Mouse (Mus musculus) liver, embryonic 16.5 days (tissue): Measurements from ENCODE around the gene Tcte1. TPM values are rescaled to one million over a fixed set of nuclear protein-coding genes. Genes with fewer than 3 reads are reported as not detected.

Experiments
- ATAC-seq: fragments of 200-750 bp; cut with Nextera tagmentation; 2 replicates; pipeline ENCODE4 v1.8.0; 2017; ENCODE audit warnings: low read depth, mild to moderate bottlenecking, moderate number of reproducible peaks, moderate library complexity
- H3K27ac ChIP-seq: fragments of 300-500 bp; sonication (generic); 2 replicates; pipeline ENCODE4 v1.5.1; 2014; ENCODE audit warnings: mild to moderate bottlenecking, low read length
- H3K27me3 ChIP-seq: fragments of 300-500 bp; sonication (generic); 2 replicates; pipeline ENCODE4 v1.6.1; 2014; ENCODE audit warnings: low read depth, low read length, mixed read lengths; ENCODE audit not compliant: control insufficient read depth, insufficient read depth
- H3K36me3 ChIP-seq: fragments of 300-500 bp; sonication (generic); 2 replicates; pipeline ENCODE4 v1.6.1; 2014; ENCODE audit warnings: mild to moderate bottlenecking; ENCODE audit not compliant: control insufficient read depth, insufficient read depth
- H3K4me1 ChIP-seq: fragments of 300-500 bp; sonication (generic); 2 replicates; pipeline ENCODE4 v1.6.1; 2014; ENCODE audit warnings: low read depth, low read length, mixed read lengths; ENCODE audit not compliant: control insufficient read depth
- H3K4me2 ChIP-seq: fragments of 300-500 bp; sonication (generic); 2 replicates; pipeline ENCODE4 v1.6.1; 2014; ENCODE audit warnings: low read depth, low read length, mixed read lengths
- H3K4me3 ChIP-seq: fragments of 300-500 bp; sonication (generic); 2 replicates; pipeline ENCODE4 v1.5.1; 2014; ENCODE audit warnings: low read depth, mild to moderate bottlenecking, low read length
- H3K9ac ChIP-seq: fragments of 300-500 bp; sonication (generic); 2 replicates; pipeline ENCODE4 v1.6.1; 2014; ENCODE audit warnings: low read depth, low read length
- H3K9me3 ChIP-seq: fragments of 300-500 bp; sonication (generic); replicated peaks from 2 replicates; pipeline ENCODE4 v1.6.1; 2016; ENCODE audit warnings: low read length; ENCODE audit not compliant: control insufficient read depth
- WGBS: fragments of 180-500 bp; shearing (Covaris S2); extraction: QIAGEN DNeasy Blood & Tissue Kit; methylation state at CpG from one replicate; pipeline ENCODE4 v1.1.7; 2014; ENCODE audit not compliant: insufficient replicate concordance; 5-methylcytosine and 5-hydroxymethylcytosine counted together
- polyA plus RNA-seq: library from polyadenylated mRNA; unstranded; fragments of >200 nt; fragmentation: Nextera tagmentation; extraction: Ambion mirVana; gene quantifications from 2 replicates; pipeline ENCODE4 v1.2.1, GENCODE M21; 2015

The Tcte1 gene
- polyA plus RNA-seq, 1 experiment from 2014 or later, result not detected

DNA sequence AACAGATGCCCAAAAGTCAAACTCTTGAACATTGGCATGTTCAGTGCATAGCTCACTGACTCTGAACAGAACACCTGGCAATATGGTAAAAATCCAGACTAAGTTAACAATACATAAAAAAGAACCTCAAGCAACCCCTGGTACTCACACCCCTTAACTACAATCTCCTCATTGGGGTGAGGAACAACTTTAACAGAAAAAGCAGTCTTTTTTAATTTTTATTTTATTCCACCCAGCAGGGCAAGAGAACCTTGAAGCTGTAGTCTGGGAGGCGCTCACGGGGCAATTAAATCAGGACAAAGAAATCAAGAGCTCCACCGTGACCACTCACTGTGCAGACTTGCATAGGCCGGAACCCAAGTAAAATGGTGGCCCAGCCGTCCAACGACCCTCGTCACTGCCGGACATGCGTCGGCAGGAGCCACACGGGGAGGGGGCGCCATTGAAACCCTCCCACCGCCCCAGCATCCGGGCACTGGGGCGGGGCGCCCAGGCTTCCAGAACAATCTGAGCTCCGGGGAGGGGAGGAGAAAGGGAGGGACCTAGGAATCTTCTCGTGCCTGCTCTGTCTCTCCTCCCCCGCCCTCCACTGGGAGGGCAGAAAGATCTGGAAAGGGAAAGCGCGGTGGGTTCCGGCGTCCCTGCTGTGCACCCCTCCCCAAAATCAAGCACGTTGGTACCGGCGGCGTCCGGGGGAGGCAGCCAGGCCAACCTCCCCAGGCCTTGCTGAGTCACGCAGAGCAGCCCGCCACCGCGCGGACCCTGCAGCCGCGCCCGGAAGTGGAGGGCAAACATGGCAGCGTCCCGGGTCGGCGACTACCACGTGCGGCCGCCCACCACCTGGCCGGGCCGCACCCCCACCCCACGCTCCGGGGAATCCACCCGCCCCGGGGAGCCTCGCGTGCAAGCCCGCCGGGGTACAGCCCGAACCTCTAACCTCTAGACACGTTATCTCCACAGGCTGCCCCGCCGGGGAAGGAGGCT is 49.2 kb downstream of the Tcte1 start:
- H3K4me3 ChIP-seq, result peak overlapping the region; percentile 93
- peak overlapping the region; percentile 96 for H3K9ac ChIP-seq
- H3K27ac ChIP-seq, result peak overlapping the region; percentile 94
- peaks cover 40% of the 10 kb centered on the region for H3K36me3 ChIP-seq
- under 1% methylated on average over 54 of the region's 57 CpGs for WGBS
- H3K27me3 ChIP-seq, result no peaks in the 10 kb centered on the region
- H3K4me2 ChIP-seq, result peak overlapping the region; percentile 97
- H3K9me3 ChIP-seq, result no peaks in the 10 kb centered on the region
- peaks cover 24% of the 10 kb centered on the region for H3K4me1 ChIP-seq
- ATAC-seq, result peak; percentile 47

- no peaks in the 10 kb centered on the region for H3K9me3 ChIP-seq
- peak within 1 kb of the TSS; percentile 97 for H3K4me2 ChIP-seq
- peak within 1 kb of the TSS; percentile 96 for H3K9ac ChIP-seq
- H3K4me1 ChIP-seq, result peaks cover 24% of the 10 kb centered on the region
- no peaks in the 10 kb centered on the region for H3K27me3 ChIP-seq
- 0% methylated on average over 41 of the region's 41 CpGs for WGBS
- H3K4me3 ChIP-seq, result peak within 1 kb of the TSS; percentile 93
- H3K27ac ChIP-seq, result peak within 1 kb of the TSS; percentile 94
- ATAC-seq, result peak; percentile 80
- H3K36me3 ChIP-seq, result peaks cover 35% of the 10 kb centered on the region
These were observed 50.0 kb downstream of the Tcte1 start, which contains the start of gene Hsp90ab1 for GRCm38 (mm10) chr17:45573087-45573779. TSS of gene Hsp90ab1 (minus strand) at chr17:45573271.

- peak overlapping the region; percentile 94 for H3K27ac ChIP-seq
- peak; percentile 69 for ATAC-seq
- peak overlapping the region; percentile 96 for H3K9ac ChIP-seq
- 1% methylated on average over 18 of the region's 18 CpGs for WGBS
- H3K4me3 ChIP-seq, result peak overlapping the region; percentile 93
- peaks cover 26% of the 10 kb centered on the region for H3K4me1 ChIP-seq
- no peaks in the 10 kb centered on the region for H3K27me3 ChIP-seq
- H3K9me3 ChIP-seq, result no peaks in the 10 kb centered on the region
- H3K4me2 ChIP-seq, result peak overlapping the region; percentile 97
- peaks cover 30% of the 10 kb centered on the region for H3K36me3 ChIP-seq
These were observed 50.5 kb downstream of the Tcte1 start for GRCm38 (mm10) chr17:45573780-45574123.

GRCm38 (mm10) chr17:45574129-45574761 is 51.0 kb downstream of the Tcte1 start:
- Histone ChIP-seq H3K4me1 (peaks cover 26% of the 10 kb centered on the region), H3K9ac (peak overlapping the region; percentile 96), H3K4me2 (peak overlapping the region; percentile 97), H3K9me3 (no peaks in the 10 kb centered on the region), H3K4me3 (peak overlapping the region; percentile 93), H3K36me3 (peaks cover 25% of the 10 kb centered on the region), H3K27ac (peak overlapping the region; percentile 94), H3K27me3 (no peaks in the 10 kb centered on the region)
- WGBS, result 1% methylated on average over 17 of the region's 17 CpGs
- peak; percentile 67 for ATAC-seq

DNA sequence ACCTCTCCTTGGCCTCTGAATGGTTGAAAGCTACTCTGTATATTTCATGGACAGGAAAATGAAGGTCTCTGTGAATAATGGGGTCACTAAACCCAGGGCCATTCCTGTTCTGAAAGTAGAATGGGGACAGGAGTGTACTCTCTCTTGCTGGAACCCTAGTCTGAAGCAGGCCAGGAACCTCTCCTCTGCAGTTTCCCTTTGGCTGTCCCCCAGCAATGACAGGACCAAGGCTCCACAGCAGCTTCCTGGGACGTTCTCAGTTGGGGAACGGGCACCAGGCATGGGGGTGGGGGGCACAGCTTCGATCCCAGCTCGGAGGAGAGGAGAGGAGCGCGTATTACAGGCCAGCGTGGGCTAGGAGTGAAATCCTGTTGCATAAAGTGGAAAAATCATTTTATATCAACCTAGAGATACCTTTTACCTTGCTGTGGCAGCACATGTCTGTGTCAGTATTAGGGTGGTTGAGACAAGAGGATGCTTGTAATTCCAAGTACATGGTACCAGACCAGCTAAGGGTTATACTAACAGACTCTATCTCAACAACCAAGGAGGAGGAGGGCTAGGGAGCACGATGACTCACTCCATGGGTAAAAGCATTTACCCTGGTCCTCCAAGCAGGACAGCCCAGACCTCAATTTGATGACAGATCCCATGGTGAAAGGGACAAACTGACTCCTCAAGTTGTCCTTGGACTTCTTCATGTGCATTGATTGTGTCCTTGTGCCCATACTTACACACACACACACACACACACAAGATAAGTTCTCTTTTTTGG is 52.1 kb downstream of the Tcte1 start:
- Histone ChIP-seq H3K36me3 (peaks cover 14% of the 10 kb centered on the region), H3K4me3 (no peak overlapping the region), H3K27me3 (no peaks in the 10 kb centered on the region), H3K27ac (peak overlapping the region; percentile 94), H3K9ac (no peak overlapping the region), H3K4me1 (peaks cover 23% of the 10 kb centered on the region), H3K4me2 (no peak overlapping the region), H3K9me3 (no peaks in the 10 kb centered on the region)
- ATAC-seq, result no peak
- WGBS, result 87% methylated on average over 8 of the region's 8 CpGs

DNA sequence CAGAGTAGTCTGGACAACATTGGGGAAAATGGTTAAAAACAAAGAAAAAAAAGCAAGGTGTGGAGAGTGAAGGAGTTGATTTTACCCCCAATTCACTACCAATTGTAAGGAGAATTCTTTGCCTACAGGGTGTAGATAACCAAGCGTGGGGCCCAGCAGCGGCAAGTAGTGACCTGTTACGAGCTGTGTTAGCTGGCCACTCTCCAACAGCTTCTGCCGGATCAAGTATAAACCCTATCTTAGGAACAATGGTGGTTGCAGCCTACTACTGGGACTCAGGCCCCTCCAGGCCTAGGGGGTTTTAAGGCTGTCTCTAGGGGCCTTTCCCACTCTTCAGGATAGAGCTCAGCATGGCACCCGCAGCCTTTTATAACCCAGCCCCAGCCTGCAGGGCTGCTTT is 55.0 kb downstream of the Tcte1 start:
- no peak overlapping the region for H3K27ac ChIP-seq

GRCm38 (mm10) chr17:45578843-45579242 is 55.6 kb downstream of the Tcte1 start:
- no peaks in the 10 kb centered on the region for H3K27me3 ChIP-seq
- WGBS, result 56% methylated on average over 7 of the region's 7 CpGs
- no peak overlapping the region for H3K4me2 ChIP-seq
- H3K36me3 ChIP-seq, result no peaks in the 10 kb centered on the region
- no peak overlapping the region for H3K9ac ChIP-seq
- no peak for ATAC-seq
- peaks cover 45% of the 10 kb centered on the region for H3K4me1 ChIP-seq
- no peak overlapping the region for H3K4me3 ChIP-seq
- no peak overlapping the region for H3K27ac ChIP-seq
- H3K9me3 ChIP-seq, result no peaks in the 10 kb centered on the region

More for the DNA sequence above, 55.0 kb downstream of the Tcte1 start:
- WGBS, result 43% methylated on average over 5 of the region's 5 CpGs
- Histone ChIP-seq H3K27me3 (no peaks in the 10 kb centered on the region), H3K9me3 (no peaks in the 10 kb centered on the region), H3K4me1 (peaks cover 39% of the 10 kb centered on the region), H3K4me3 (no peak overlapping the region), H3K36me3 (no peaks in the 10 kb centered on the region), H3K4me2 (no peak overlapping the region), H3K9ac (no peak overlapping the region)
- no peak for ATAC-seq

DNA sequence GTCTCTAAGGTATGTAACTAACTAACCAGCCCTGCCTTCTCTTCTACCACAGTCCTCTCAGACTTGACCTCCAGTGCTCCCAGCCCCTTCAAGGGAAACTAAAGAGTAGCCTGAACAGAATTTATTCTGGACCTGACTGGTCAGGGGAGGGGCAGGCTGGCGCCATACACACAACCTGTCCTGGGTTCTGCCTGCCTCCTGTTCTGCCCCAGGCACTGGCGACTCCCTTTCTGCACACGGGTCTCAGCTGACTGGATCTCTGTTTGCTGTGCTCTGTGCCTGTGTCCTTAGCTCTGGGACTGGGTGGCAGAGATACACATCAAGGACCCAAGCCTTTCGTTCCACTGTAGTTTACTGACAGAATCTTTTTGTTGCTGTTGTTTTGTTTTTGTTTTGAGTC is 56.3 kb downstream of the Tcte1 start:
- Histone ChIP-seq H3K9ac (no peak overlapping the region), H3K4me3 (no peak overlapping the region), H3K36me3 (peaks cover 3% of the 10 kb centered on the region), H3K9me3 (no peaks in the 10 kb centered on the region), H3K4me2 (no peak overlapping the region), H3K4me1 (peaks cover 46% of the 10 kb centered on the region), H3K27ac (no peak overlapping the region), H3K27me3 (no peaks in the 10 kb centered on the region)
- WGBS, result 68% methylated on average over 4 of the region's 4 CpGs
- ATAC-seq, result no peak
